Mouse (Mus musculus): Measurements from ENCODE around the gene Epha2.

Epha2 gene

GRCm38 (mm10) chr4:141279327-141279726 lies 21.7 kb upstream of the Epha2 start:
- in situ Hi-C loops (cut with MboI, MseI), result loop anchor here (5.0 kb wide), 1 partner anchor 83 kb away; no protein-coding TSS in a partner anchor

GRCm38 (mm10) chr4:141279783-141280182 lies 21.3 kb upstream of the Epha2 start:
- in situ Hi-C loops (cut with MboI, MseI), result loop anchor here (5.0 kb wide), 1 partner anchor 83 kb away; no protein-coding TSS in a partner anchor

DNA sequence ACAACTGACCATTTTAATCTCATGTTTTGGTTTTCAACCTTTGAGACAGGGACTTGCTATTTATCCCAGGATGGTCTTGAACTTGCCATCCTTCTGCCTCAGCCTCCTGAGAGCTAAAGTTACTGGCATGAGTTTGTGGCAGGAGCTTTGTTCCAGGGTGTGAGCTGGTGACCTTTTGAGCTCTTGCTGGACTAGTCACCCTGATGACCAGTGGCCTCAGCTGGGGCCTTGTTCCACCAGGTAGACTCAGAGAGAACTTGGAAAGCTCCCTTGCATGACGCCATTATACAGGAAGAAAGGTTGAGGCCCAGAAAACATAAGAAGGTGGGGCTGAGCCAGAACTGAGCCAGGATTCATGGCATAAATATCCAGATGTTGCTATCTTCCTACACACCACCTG lies 20.6 kb upstream of the Epha2 start:
- in situ Hi-C loops (cut with MboI, MseI), result no loop called here

DNA sequence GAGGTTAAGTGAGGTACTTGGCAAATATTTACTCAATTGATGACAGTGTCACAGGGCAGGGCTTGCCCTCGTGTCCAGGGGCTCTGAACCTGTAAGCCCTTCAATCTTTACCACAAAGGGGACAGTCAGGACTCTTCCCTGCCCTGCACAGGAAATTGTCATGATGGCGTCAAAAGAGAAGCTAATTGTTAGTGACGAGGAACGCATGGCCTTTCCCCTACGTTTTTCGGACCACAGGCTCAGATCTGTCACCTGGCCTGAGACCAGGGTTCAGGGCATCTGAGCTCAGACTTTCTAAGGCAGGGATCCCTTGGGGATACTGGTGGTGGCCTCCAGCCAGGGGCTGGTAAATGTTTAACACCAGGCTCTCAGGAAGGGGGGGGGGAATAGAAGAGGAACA lies 19.9 kb upstream of the Epha2 start:
- in situ Hi-C loops (cut with MboI, MseI), result no loop called here

DNA sequence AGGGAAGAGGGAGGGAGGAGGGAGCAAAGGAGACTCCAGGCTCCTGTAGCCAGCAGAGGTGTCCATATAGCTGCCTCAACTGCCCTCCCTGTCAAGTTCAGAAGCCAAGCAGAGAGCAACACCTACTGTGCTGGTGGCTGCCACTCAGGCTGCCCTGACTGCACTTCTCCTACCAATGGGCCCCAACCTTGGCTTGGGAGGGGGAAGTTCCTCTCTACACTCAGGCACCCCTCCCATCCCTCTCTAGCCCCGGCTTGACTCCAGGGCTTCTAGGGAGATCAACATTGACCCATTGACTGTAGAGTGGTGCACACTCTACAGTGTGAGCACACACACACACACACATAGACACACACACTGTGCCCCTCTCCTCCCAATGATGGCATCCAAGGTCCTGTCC lies 19.5 kb upstream of the Epha2 start:
- in situ Hi-C loops (cut with MboI, MseI), result no loop called here

DNA sequence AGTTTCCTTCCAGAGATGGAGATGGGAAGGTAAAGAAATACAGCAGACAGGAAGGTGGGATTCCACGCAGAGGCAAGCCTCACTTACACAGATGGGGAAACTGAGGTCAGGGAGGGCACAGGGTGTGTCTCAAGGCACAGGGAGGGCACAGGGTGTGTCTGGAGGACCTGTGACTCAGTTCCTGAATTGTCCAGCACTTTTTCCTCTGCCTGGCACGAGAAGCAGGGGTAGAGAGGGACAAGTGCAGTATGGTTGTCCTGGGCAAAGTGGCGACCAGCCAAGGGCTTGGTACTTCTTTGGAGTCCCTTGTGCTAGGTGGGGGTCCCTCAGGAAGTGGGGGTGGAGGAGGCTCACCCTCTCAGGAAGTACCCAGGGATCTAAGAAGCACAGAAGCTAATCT lies 19.0 kb upstream of the Epha2 start:
- in situ Hi-C loops (cut with MboI, MseI), result no loop called here

DNA sequence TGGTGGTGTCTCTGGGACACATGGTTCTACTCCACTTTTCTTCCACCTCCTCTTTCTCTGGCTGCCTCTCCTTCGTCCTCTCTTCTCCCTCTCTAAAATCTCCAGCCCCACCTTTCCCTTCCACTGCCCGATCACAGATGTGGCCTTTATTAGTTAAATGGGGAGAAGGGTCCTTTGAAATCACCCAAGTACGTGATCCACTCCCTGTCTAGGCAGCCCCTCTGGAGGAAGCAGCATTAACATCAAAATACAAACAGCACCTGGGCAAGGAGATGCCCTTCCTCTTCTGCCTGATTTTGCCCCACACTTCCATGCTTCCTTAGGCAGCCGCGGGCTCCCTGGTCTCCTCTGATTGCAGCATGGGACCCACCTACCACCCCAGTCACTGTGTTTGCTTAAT lies 18.4 kb upstream of the Epha2 start:
- in situ Hi-C loops (cut with MboI, MseI), result no loop called here

DNA sequence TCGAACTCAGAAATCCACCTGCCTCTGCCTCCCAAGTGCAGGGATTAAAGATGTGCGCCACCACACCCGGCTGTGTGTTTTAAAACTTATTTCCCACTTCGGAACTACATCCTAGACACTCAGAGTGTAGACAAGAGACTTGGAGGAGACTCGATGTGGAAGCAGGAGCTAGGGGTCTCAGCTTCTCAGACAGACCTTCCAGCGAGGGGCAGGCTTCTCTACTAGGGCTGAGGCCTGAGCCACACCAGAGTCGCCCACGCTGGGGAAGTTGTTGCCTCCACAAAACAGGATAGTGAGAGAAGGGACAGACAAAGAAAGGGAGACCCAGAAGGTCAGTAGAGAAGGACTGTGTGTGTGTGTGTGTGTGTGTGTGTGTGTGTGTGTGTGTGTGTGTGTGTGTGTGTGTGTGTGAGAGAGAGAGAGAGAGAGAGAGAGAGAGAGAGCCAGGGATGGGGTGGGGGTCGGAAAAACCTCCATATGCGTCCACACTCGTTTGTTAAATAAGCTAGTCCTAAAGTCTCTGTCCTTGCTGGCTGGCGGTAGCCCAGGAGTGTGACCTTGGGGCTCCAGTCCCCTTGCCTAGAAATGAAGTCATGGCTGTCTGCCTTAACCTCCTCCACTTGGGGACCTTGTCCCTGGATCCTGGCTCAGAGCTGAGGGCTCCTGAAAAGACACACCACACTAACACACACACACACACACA lies 17.7 kb upstream of the Epha2 start:
- in situ Hi-C loops (cut with MboI, MseI), result no loop called here

GRCm38 (mm10) chr4:141283879-141284411 lies 17.1 kb upstream of the Epha2 start:
- in situ Hi-C loops (cut with MboI, MseI), result no loop called here

DNA sequence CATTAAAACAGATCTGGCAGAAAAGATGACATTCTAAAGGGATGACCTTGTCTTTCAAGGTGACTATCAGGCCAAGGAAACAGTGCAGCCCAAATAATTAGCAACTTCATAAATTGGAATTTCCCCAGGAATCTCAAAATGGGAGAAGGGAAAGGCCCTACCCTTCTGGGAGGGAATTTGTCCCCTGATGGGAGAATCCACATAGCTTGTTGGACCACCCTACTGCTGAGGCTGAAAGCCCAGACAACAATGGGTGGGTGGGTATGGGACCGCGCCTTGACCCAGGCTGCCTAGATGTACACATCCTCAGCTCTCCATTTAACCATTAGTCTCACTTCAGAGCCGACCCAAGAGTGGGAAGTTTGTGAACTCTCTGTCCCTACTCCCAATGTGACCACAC lies 16.6 kb upstream of the Epha2 start:
- in situ Hi-C loops (cut with MboI, MseI), result no loop called here

GRCm38 (mm10) chr4:141285128-141285527 lies 15.9 kb upstream of the Epha2 start:
- in situ Hi-C loops (cut with MboI, MseI), result no loop called here

GRCm38 (mm10) chr4:141286860-141287517 lies 14.1 kb upstream of the Epha2 start:
- in situ Hi-C loops (cut with MboI, MseI), result no loop called here

- in situ Hi-C loops (cut with MboI, MseI), result no loop called here
Observed at GRCm38 (mm10) chr4:141287518-141288004, 13.5 kb upstream of the Epha2 start.

- in situ Hi-C loops (cut with MboI, MseI), result no loop called here
Observed at GRCm38 (mm10) chr4:141288152-141288551, 12.9 kb upstream of the Epha2 start.

DNA sequence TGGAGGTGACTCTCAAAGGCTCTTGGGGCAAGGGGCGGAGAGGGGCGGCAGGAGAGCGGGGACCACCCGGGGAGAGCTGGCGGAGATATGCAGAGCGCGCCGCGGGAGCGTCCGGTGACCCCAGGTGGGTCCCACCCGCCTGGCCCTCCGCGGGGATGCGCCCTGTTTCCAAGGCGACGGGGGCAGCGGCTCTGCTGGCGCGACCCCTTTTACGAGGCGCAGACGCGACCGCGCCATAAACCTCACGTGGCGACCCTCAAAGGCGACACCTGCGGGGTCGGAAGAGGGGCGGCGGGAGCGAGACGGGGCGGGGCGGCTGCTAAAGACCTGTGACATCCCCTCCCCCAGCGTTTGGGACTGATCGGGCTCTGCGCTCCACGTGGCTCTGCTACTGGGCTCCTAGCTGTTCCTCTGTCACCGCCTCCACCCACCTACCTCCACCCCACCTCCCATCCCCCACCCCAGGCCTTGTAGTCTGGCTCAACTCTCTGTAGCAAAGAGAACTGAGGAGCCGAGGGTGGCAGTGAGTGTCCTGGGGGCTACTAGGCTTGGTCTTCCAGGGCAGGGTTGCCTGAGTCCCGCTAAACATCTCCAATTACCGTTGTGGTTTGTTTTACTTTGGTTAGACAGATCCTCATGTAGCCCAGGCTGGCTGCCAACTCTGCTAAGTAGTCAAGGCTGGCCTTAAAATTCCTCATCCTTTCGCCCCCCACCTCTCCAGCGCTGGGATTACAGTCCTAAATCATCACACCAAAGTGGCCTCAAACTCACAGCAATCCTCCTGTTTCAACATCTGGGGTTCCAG lies 9.3 kb upstream of the Epha2 start:
- in situ Hi-C loops (cut with MboI, MseI), result no loop called here

DNA sequence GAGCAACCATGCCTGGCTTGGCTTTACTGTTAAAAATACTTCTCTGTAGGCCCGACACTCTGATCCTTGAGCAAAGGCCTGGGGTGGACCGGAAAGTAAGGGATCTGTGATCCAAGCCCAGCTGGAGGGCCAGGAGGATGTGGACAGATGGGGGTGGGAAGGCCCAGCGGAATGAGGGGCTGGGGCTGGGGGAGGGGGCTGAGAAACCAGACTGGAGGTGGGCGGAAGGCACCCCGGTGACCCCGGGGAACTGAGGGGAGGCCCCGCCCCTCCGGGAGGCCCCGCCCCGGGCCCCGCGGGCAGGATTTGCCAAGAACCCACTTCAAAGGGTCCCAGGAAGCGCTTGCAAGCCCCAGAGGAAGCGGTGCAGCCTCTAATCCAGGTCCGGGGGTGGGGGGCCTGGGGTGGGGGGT lies 5.3 kb upstream of the Epha2 start:
- in situ Hi-C loops (cut with MboI, MseI), result no loop called here

DNA sequence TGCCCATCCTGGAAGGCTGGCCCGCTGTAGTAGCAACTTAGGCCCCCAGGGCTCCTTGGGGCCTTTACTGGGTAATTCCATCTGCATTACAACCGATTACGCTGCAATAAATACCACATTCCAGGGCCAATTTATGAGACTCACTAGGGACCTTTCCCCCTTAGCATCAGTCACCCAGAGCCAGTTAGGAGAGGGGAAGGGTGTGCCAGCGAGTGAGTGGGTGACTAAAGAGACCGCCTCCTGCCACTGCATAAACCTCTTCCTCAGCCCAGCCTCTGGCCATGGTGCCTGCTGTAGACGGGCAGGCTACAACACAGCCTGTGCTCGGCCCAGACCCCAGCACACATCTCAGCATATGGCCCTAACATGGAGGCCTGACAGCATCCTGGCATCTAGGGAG lies 3.1 kb upstream of the Epha2 start:
- in situ Hi-C loops (cut with MboI, MseI), result no loop called here

- in situ Hi-C loops (cut with MboI, MseI), result no loop called here
Observed at GRCm38 (mm10) chr4:141299356-141299755, 1.7 kb upstream of the Epha2 start.

DNA sequence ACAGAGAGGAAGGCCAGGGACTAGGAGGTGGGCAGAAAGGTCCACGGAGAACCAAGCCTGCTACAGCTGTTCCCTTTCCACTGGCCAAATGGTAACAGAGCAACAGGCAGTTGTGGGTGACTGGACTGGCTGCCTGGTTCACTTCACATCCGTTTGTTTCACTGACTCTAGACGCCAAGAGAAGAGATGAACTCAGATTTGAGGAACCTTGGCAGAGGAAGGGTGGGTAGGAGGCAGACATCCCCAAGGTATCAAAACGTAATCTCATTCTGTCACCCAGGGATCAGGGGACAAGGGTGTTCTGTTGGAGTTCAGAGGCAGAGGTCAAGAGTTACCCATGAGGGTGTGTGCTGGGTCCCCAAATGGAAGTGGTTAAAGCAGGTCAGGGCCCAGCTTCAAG lies 844 bp upstream of the Epha2 start:
- in situ Hi-C loops (cut with MboI, MseI), result no loop called here

DNA sequence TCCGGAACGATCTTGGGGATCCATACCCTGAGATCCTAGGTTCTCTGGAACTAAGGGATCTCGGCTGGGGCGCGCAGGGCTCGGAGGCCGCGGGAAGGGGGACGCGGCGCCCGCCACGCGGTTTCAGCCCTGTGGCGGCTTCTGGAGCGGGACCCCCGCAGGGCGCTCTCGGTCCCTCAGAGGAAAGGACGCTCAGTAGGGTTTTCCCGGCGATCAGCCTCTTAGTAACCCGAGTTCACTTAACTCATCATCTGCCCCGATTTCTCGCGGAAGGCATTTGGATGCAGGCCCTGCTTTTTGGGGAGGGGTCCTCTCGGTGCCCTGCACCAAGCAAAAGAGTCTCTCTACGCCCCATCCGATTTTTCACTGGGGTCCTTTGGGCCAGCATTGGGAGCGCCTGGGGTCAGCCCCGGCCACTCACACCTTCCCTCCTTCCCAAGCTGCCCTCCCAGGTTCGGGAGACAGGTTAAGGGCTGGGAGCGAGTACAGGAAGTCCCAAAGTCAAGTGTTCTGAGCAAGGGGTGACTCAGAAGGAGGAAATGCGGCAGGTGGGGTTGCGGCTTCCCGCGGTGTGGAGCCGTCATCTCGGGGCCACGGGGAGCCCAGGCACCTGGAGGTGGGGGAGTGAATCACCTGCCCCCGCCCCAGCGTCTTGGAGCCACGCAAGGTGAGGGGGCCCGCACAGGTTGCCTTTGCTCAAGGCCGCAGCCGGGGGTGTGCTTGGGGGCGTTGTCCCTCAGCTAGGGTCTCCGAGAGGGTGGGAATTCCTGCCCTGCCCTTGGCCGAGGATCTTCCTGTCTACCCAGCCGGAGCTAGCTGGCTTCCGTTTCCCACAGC lies 769 bp downstream of the Epha2 start:
- in situ Hi-C loops (cut with MboI, MseI), result no loop called here

All from regulatory T cell (primary cell).